In the genomic region with DNA sequence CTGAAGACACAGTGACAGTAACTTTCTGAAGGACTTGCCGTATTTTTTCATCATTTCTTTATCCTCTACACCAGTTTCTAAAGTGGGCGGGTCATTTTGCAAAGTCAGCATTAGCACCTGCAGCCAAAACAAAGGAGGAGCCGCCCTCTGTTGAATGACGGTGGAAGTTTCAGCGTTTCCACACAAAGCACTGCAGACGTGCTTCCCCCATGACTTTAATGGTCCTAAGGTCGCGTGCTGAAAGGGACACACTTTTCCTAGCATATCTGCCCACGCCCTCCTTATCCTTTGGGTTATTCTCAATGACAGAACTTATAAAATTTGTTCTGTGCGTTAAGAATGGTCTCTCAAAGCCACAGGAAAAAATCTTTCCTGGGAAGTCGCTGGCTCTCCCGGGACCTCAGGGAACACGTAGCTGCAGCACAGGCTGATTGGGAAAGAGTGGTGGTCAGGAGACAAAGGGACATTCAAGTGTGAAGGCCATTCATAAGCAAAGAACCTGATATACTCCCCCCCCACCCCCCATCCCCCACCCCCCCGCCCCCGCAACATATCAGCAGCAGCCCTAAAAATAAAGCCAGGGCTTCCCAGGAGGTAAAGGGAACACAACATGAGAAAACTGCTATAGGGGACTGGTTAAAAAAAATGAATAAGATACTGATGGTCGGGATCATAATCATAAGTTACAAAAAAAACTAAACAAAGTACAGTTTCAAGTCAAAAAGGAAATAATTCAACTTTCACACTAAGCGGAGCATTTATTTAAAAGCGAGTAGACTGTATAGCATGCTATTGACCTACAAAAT, we compare ENCODE assay signal across 8 mouse cellular contexts.
DNase-seq lines count a peak whose midpoint lies in the region; ATAC-seq lines count a peak whose summit lies in the region.

No protein-coding gene starts in this region.

- peak overlapping the region; percentile 20 for H3K4me3 ChIP-seq in hindbrain, embryonic 15.5 days
- H3K4me3 ChIP-seq in midbrain, embryonic 15.5 days, result peak overlapping the region; percentile 22

- peaks cover 54% of the 10 kb centered on the region for H3K4me1 ChIP-seq in hindbrain, embryonic 15.5 days (replicated peaks)
- peaks cover 22% of the 10 kb centered on the region for H3K4me1 ChIP-seq in midbrain, embryonic 15.5 days

- DNase-seq in embryo, embryonic 10 days (ENCODE audit: low spot score), result peak; percentile 65
- DNase-seq in embryo, embryonic 9.5 days (ENCODE audit: extremely low spot score), result no peak
- DNase-seq in adipocyte (ENCODE audit: low spot score), result no peak
- DNase-seq in cerebellum, postnatal 14 days, result no peak
- DNase-seq in right cerebral cortex, postnatal 4 days, result no peak

- no peak overlapping the region for H3K27ac ChIP-seq in hindbrain, embryonic 15.5 days (replicated peaks)
- H3K27ac ChIP-seq in midbrain, embryonic 15.5 days, result peak overlapping the region; percentile 58; the same call in 1 of the 2 replicates

- H3K36me3 ChIP-seq in hindbrain, embryonic 15.5 days, result no peaks in the 10 kb centered on the region
- no peaks in the 10 kb centered on the region for H3K36me3 ChIP-seq in midbrain, embryonic 15.5 days (replicated peaks)

- no peak overlapping the region for H3K9ac ChIP-seq in hindbrain, embryonic 15.5 days
- H3K9ac ChIP-seq in midbrain, embryonic 15.5 days, result no peak overlapping the region

- peak overlapping the region; percentile 50 for H3K4me2 ChIP-seq in hindbrain, embryonic 15.5 days
- peak overlapping the region; percentile 47 for H3K4me2 ChIP-seq in midbrain, embryonic 15.5 days

- H3K9me3 ChIP-seq in hindbrain, embryonic 15.5 days, result no peaks in the 10 kb centered on the region
- H3K9me3 ChIP-seq in midbrain, embryonic 15.5 days, result no peaks in the 10 kb centered on the region

- 7% methylated on average over 18 of the region's 18 CpGs for WGBS in hindbrain, embryonic 15.5 days
- WGBS in midbrain, embryonic 15.5 days, result 5% methylated on average over 18 of the region's 18 CpGs

- no peaks in the 10 kb centered on the region for H3K27me3 ChIP-seq in hindbrain, embryonic 15.5 days
- H3K27me3 ChIP-seq in midbrain, embryonic 15.5 days (replicated peaks), result no peaks in the 10 kb centered on the region

- peak; percentile 25 for ATAC-seq in activated CD4-positive, CD25-positive, alpha-beta regulatory T cell, adult 4 months
- no peak for ATAC-seq in hindbrain, embryonic 15.5 days (ENCODE audit: low FRiP score, low read depth)
- no peak for ATAC-seq in midbrain, embryonic 15.5 days (replicated peaks)
